Mouse (Mus musculus): Measurements from ENCODE around the gene Mfap1a.

The Mfap1a gene

DNA sequence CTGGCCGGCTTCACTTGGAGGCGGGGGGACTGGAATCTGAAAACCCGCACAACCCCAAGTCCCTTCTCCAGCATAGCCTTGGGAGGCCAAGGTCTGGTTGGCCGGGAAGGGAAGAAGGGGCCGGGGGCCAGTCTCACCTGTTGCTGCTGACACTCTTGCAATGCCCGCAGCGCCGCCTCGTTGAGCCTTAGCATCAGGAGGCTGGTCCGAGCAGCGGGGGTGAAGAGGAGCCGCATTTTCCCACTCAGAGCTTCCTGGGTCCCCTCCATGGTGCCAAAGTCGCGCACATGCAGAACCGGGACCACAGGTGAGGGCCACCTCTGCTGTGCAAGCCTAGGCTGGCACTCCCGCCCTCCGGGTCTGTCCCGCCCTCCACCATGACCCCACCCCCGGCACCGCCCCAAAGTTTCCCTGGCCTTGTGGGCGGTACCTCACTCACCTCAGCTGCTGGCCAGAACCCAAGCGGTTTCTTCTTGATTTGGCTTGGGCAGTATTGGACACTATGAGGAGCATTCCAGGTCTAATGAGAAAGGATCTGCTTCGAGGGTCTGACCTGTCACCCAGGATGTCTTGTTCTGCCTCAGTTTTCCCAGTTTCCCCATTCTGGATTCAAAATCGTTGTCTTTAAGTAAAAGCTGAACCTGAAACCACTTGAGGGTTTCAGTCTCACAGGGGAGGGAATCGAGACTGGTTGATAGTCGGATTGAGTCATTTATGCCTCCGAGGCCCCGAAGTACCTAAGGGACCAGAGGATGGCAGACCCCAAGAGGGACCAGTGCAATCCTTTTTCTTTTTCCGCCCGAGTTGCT, 64.0 kb downstream of the Mfap1a start:
- peak; percentile 82 for DNase-seq (ENCODE audit: low read depth, low spot score)
